Mouse (Mus musculus) retina, postnatal 1 day (tissue): ENCODE results near the gene Tnrc6b.

ENCODE experiments used
- DNase-seq: peaks from one replicate; pipeline ENCODE4 v3.0.0-alpha.2; 2012

The Tnrc6b gene

GRCm38 (mm10) chr15:80981176-80981575, 270.1 kb downstream of the Tnrc6b start:
- DNase-seq, result no peak

GRCm38 (mm10) chr15:80983264-80983663, 272.2 kb downstream of the Tnrc6b start:
- DNase-seq, result no peak

GRCm38 (mm10) chr15:80988331-80988730, 277.2 kb downstream of the Tnrc6b start:
- no peak for DNase-seq

- DNase-seq, result no peak
Observed at GRCm38 (mm10) chr15:80989712-80990111, 278.6 kb downstream of the Tnrc6b start.
